Mouse (Mus musculus) ES-E14 (cell line): ENCODE measurements around the gene Spg20. TPM values are rescaled to one million over a fixed set of nuclear protein-coding genes. Genes with fewer than 3 reads are reported as not detected.
A peak's percentile ranks its signal among the peaks of the same experiment; 100 is the strongest.

Experiments
- DNase-seq: peaks from one replicate; pipeline ENCODE4 v3.0.0-alpha.2; 2013; ENCODE audit warnings: low read depth, low spot score
- H3K27ac ChIP-seq: 2 replicates; pipeline ENCODE4 v1.5.1; 2012; ENCODE audit warnings: low read depth, mild to moderate bottlenecking, low read length, moderate library complexity, mixed read lengths; ENCODE audit not compliant: poor library complexity, insufficient read depth, severe bottlenecking
- H3K36me3 ChIP-seq: 2 replicates; pipeline ENCODE4 v1.6.1; 2012; ENCODE audit warnings: mild to moderate bottlenecking, low read length, moderate library complexity, mixed read lengths; ENCODE audit not compliant: control insufficient read depth, poor library complexity, insufficient read depth, severe bottlenecking
- H3K4me1 ChIP-seq, 2 experiments: fragments of 150-350 bp in 1 of 2; sonication (generic) in 1 of 2; 2 replicates each; pipeline ENCODE4 v1.6.1; 2012; ENCODE audit warnings: low read length in 2 of 2, mild to moderate bottlenecking in 1 of 2, mixed read lengths in 1 of 2; ENCODE audit not compliant: control insufficient read depth in 2 of 2, insufficient read depth in 2 of 2, poor library complexity in 1 of 2
- H3K4me3 ChIP-seq, 2 experiments: fragments of 150-350 bp in 1 of 2; sonication (generic) in 1 of 2; 2 replicates each; pipeline ENCODE4 v1.5.1; 2012; ENCODE audit warnings: low read length in 2 of 2, low read depth in 1 of 2, mild to moderate bottlenecking in 1 of 2, mixed read lengths in 1 of 2; ENCODE audit not compliant: insufficient read depth in 1 of 2, poor library complexity in 1 of 2, severe bottlenecking in 1 of 2
- H3K9ac ChIP-seq: 2 replicates; pipeline ENCODE4 v1.6.1; 2012; ENCODE audit warnings: low read depth, mild to moderate bottlenecking, low read length, mixed read lengths; ENCODE audit not compliant: poor library complexity, insufficient read depth, severe bottlenecking
- H3K9me3 ChIP-seq: fragments of 150-350 bp; sonication (generic); 2 replicates; pipeline ENCODE4 v1.6.1; 2012; ENCODE audit warnings: low read depth, mild to moderate bottlenecking, low read length; ENCODE audit not compliant: control insufficient read depth, insufficient read depth
- CHD2 ChIP-seq: IDR thresholded peaks from 2 replicates; pipeline ENCODE4 v1.6.1; 2014; ENCODE audit warnings: mild to moderate bottlenecking, low read depth, low read length, inconsistent platforms
- HCFC1 ChIP-seq: IDR thresholded peaks from 2 replicates; pipeline ENCODE4 v1.6.1; 2012; ENCODE audit warnings: low read length, inconsistent platforms, borderline replicate concordance; ENCODE audit not compliant: insufficient read depth
- MAFK ChIP-seq: IDR thresholded peaks from 2 replicates; pipeline ENCODE4 v1.6.1; 2014; ENCODE audit warnings: mild to moderate bottlenecking, low read depth, low read length, inconsistent platforms; ENCODE audit not compliant: insufficient read depth
- ZC3H11A ChIP-seq: IDR thresholded peaks from 2 replicates; pipeline ENCODE4 v1.6.1; 2012; ENCODE audit warnings: low read depth, mild to moderate bottlenecking, inconsistent platforms, low read length, borderline replicate concordance
- ZNF384 ChIP-seq: IDR thresholded peaks from 2 replicates; pipeline ENCODE4 v1.6.1; 2012; ENCODE audit warnings: low read depth, low read length, inconsistent platforms
- in situ Hi-C, 2 experiments: fragments of 600-800 bp; cut with MboI; formaldehyde crosslinking; loops; one replicate each; pipeline ENCODE4 v1.15.1; 2025; ENCODE audit warnings: low sequenced_read_pairs in 2 of 2, inconsistent platforms in 1 of 2; ENCODE audit not compliant: unreplicated experiment in 2 of 2
- total RNA-seq: library from RNA; depleted of rRNA; stranded (reverse); fragments of 300-350 nt; gene quantifications from 2 replicates; pipeline ENCODE4 v1.2.3, GENCODE M21; 2012

Spg20 gene
- total RNA-seq, 1 experiment = 12.8 TPM

- H3K4me1 ChIP-seq = no peaks in the 10 kb centered on the region
- no peak for TF ChIP-seq CHD2
- TF ChIP-seq ZC3H11A = no peak
- no peak for TF ChIP-seq ZNF384
- TF ChIP-seq HCFC1 = no peak
- TF ChIP-seq MAFK = no peak
- no peak overlapping the region for H3K27ac ChIP-seq
- no peaks in the 10 kb centered on the region for H3K9me3 ChIP-seq
- no peak overlapping the region for H3K9ac ChIP-seq
- in situ Hi-C loops = no loop called here
- H3K4me3 ChIP-seq = no peak overlapping the region
- DNase-seq = no peak
- H3K36me3 ChIP-seq = no peaks in the 10 kb centered on the region
Measured at GRCm38 (mm10) chr3:55109097-55109496, 2.8 kb upstream of the Spg20 start.

- Histone ChIP-seq H3K9me3 (no peaks in the 10 kb centered on the region), H3K4me1 (no peaks in the 10 kb centered on the region), H3K9ac (peak overlapping the region; percentile 77), H3K36me3 (no peaks in the 10 kb centered on the region), H3K27ac (no peak overlapping the region), H3K4me3 (peak overlapping the region; percentile 69 to 81)
- in situ Hi-C loops = no loop called here
- no peak for DNase-seq
- TF ChIP-seq CHD2 = no peak
- TF ChIP-seq ZNF384 = no peak
- TF ChIP-seq ZC3H11A = no peak
- TF ChIP-seq MAFK = no peak
Measured at GRCm38 (mm10) chr3:55112710-55113415, 955 bp downstream of the Spg20 start.

GRCm38 (mm10) chr3:55114313-55115065, 2.6 kb downstream of the Spg20 start:
- in situ Hi-C loops = no loop called here
- Histone ChIP-seq H3K36me3 (peaks cover 3% of the 10 kb centered on the region; the same call in 1 of the 2 replicates), H3K27ac (no peak overlapping the region), H3K9me3 (no peaks in the 10 kb centered on the region), H3K9ac (no peak overlapping the region), H3K4me1 (no peaks in the 10 kb centered on the region), H3K4me3 (no peak overlapping the region)
- DNase-seq = no peak
- TF ChIP-seq ZNF384 = no peak
- no peak for TF ChIP-seq HCFC1
- TF ChIP-seq CHD2 = no peak
- no peak for TF ChIP-seq MAFK
- no peak for TF ChIP-seq ZC3H11A

GRCm38 (mm10) chr3:55115071-55115470, 3.2 kb downstream of the Spg20 start:
- Histone ChIP-seq H3K9me3 (no peaks in the 10 kb centered on the region), H3K27ac (no peak overlapping the region), H3K9ac (no peak overlapping the region), H3K36me3 (peaks cover 3% of the 10 kb centered on the region; the same call in 1 of the 2 replicates), H3K4me1 (no peaks in the 10 kb centered on the region), H3K4me3 (no peak overlapping the region)
- no peak for TF ChIP-seq MAFK
- no peak for TF ChIP-seq ZC3H11A
- no peak for TF ChIP-seq CHD2
- TF ChIP-seq HCFC1 = no peak
- no peak for TF ChIP-seq ZNF384
- in situ Hi-C loops = no loop called here
- DNase-seq = no peak
